Mouse (Mus musculus) heart, adult 2 months (tissue): Measurements from ENCODE around the gene Trim31. TPM values are rescaled to one million over a fixed set of nuclear protein-coding genes. Genes with fewer than 3 reads are reported as not detected.

Experiments
- DNase-seq, 2 experiments: peaks; one replicate each; pipeline ENCODE4 v3.0.0; 2021
- H3K27ac ChIP-seq: fragments of 200-600 bp; 2 replicates; pipeline ENCODE4 v1.8.1; 2022
- H3K27me3 ChIP-seq: fragments of 200-500 bp; 2 replicates; pipeline ENCODE4 v1.6.1; 2012; ENCODE audit warnings: mild to moderate bottlenecking, low read length, inconsistent platforms, mixed read lengths; ENCODE audit not compliant: control insufficient read depth, insufficient read depth
- H3K36me3 ChIP-seq: fragments of 200-500 bp; 2 replicates; pipeline ENCODE4 v1.6.1; 2012; ENCODE audit warnings: low read length, inconsistent platforms; ENCODE audit not compliant: control insufficient read depth, insufficient read depth
- H3K4me1 ChIP-seq: fragments of 200-500 bp; 2 replicates; pipeline ENCODE4 v1.6.1; 2011; ENCODE audit warnings: low read length; ENCODE audit not compliant: control insufficient read depth, insufficient read depth
- H3K4me3 ChIP-seq: fragments of 200-600 bp; 2 replicates; pipeline ENCODE4 v1.8.1; 2022
- H3K79me2 ChIP-seq: fragments of 200-500 bp; replicated peaks from 2 replicates; pipeline ENCODE4 v1.6.1; 2012; ENCODE audit warnings: mild to moderate bottlenecking, inconsistent platforms, low read length, moderate library complexity, mixed read lengths; ENCODE audit not compliant: control insufficient read depth, insufficient read depth
- H3K9ac ChIP-seq: fragments of 200-500 bp; 2 replicates; pipeline ENCODE4 v1.6.1; 2012; ENCODE audit warnings: low read depth, mild to moderate bottlenecking, control low read depth, inconsistent platforms, low read length, mixed read lengths
- CTCF ChIP-seq: fragments of 200-600 bp; IDR thresholded peaks from 2 replicates; pipeline ENCODE4 v1.8.1; 2022; ENCODE audit warnings: antibody characterized with exemption, mild to moderate bottlenecking, moderate library complexity
- EP300 ChIP-seq: fragments of 200-500 bp; IDR thresholded peaks from 2 replicates; pipeline ENCODE4 v1.6.1; 2011; ENCODE audit warnings: low read depth, low read length, control low read depth; ENCODE audit not compliant: insufficient read depth
- POLR2A ChIP-seq: fragments of 200-500 bp; IDR thresholded peaks from 2 replicates; pipeline ENCODE4 v1.6.1; 2011; ENCODE audit warnings: mild to moderate bottlenecking, low read depth, low read length, control low read depth; ENCODE audit not compliant: insufficient read depth
- WGBS: fragments of 180-500 bp; shearing (Covaris S2); methylation state at CpG from one replicate; pipeline ENCODE4 v1.1.7; 2018; 5-methylcytosine and 5-hydroxymethylcytosine counted together
- intact Hi-C: fragments of 180-260 bp; cut with DNase I; formaldehyde crosslinking; loops from one replicate; pipeline ENCODE4 v1.15.1; 2025
- polyA plus RNA-seq: library from polyadenylated mRNA; depleted of rRNA; stranded (reverse); fragments of >200 nt; gene quantifications from 2 replicates; pipeline ENCODE4 v1.2.3, GENCODE M21; 2012
- total RNA-seq, 2 experiments: library from RNA; stranded (reverse); gene quantifications; 2 replicates each; pipeline ENCODE4 v1.2.3; 2021

Gene Trim31
- total and polyA plus RNA-seq, 3 experiments: not detected

DNA sequence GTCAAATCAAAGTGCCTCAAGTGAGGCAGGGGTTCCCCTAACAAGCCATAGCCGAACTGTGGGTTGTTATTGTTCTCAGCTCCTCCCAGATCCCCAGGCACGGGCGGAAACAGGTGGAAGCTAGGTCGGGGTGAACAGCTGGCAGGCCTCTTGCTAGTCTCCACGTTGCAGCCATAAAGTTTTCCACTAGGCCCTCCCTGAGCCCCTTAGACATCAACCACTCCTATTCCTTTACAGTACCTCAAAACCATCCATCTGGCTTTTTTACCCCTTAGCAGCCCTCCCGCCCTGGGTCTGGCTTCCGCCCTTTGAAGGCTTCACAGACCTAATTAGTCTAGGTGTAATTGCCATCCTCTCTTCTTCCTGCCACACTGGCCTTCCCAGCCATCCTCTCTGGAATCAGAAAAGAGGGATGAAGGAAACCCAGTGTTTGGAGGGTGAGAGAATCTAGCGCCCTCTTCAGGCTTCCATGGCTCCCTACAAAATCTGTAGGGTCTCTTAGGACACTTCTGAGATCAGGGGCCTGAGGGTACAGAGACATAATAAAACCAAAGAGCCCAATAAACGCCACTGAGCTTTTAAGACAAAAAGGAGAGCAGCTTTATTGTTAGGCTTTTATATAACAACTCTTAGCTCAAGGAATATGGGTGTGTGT, 46.3 kb downstream of the Trim31 start:
- Histone ChIP-seq H3K27me3 (no peaks in the 10 kb centered on the region), H3K4me3 (no peak overlapping the region), H3K4me1 (peaks cover 5% of the 10 kb centered on the region), H3K36me3 (no peaks in the 10 kb centered on the region), H3K79me2 (no peaks in the 10 kb centered on the region), H3K9ac (no peak overlapping the region), H3K27ac (no peak overlapping the region)
- DNase-seq: no peak
- TF ChIP-seq CTCF (peak; percentile 50), POLR2A (no peak), EP300 (no peak)
- WGBS: 45% methylated on average over 9 of the region's 9 CpGs
- intact Hi-C loops: no loop called here

GRCm38 (mm10) chr17:36947051-36947819, 49.3 kb downstream of the Trim31 start:
- TF ChIP-seq EP300 (no peak), CTCF (peak; percentile 64), POLR2A (no peak; the same call in 1 of the 2 replicates)
- Histone ChIP-seq H3K36me3 (peaks cover 2% of the 10 kb centered on the region; the same call in 1 of the 2 replicates), H3K4me3 (peak overlapping the region; percentile 78), H3K27me3 (no peaks in the 10 kb centered on the region), H3K27ac (peak overlapping the region; percentile 72), H3K4me1 (peaks cover 5% of the 10 kb centered on the region), H3K9ac (peak overlapping the region; percentile 74), H3K79me2 (no peaks in the 10 kb centered on the region)
- peak; percentile 67 to 79 for DNase-seq
- 1% methylated on average over 62 of the region's 62 CpGs for WGBS
- intact Hi-C loops: no loop called here

- intact Hi-C loops: no loop called here
- no peak for TF ChIP-seq CTCF
- TF ChIP-seq POLR2A: 0 out of 2 replicates have a peak, but pooled peaks have one; percentile 7
- no peak for TF ChIP-seq EP300
- Histone ChIP-seq H3K27ac (peak overlapping the region; percentile 72; the same call in 1 of the 2 replicates), H3K36me3 (peaks cover 2% of the 10 kb centered on the region; the same call in 1 of the 2 replicates), H3K9ac (no peak overlapping the region), H3K4me3 (no peak overlapping the region), H3K27me3 (no peaks in the 10 kb centered on the region), H3K79me2 (no peaks in the 10 kb centered on the region), H3K4me1 (peaks cover 2% of the 10 kb centered on the region)
- no peak for DNase-seq
- WGBS: 77% methylated on average over 1 of the region's 1 CpGs
Measured at GRCm38 (mm10) chr17:36948286-36948685, 50.4 kb downstream of the Trim31 start.

GRCm38 (mm10) chr17:36949265-36949664, 51.3 kb downstream of the Trim31 start:
- H3K9ac ChIP-seq: no peak overlapping the region
- no peak overlapping the region for H3K27ac ChIP-seq
- WGBS: 85% methylated on average over 8 of the region's 8 CpGs
- intact Hi-C loops: no loop called here
- H3K4me1 ChIP-seq: peaks cover 2% of the 10 kb centered on the region
- DNase-seq: no peak
- peaks cover 2% of the 10 kb centered on the region; the same call in 1 of the 2 replicates for H3K36me3 ChIP-seq
- H3K4me3 ChIP-seq: no peak overlapping the region
- no peaks in the 10 kb centered on the region for H3K79me2 ChIP-seq
- no peak for TF ChIP-seq CTCF
- no peak for TF ChIP-seq POLR2A
- no peak for TF ChIP-seq EP300
- H3K27me3 ChIP-seq: no peaks in the 10 kb centered on the region

DNA sequence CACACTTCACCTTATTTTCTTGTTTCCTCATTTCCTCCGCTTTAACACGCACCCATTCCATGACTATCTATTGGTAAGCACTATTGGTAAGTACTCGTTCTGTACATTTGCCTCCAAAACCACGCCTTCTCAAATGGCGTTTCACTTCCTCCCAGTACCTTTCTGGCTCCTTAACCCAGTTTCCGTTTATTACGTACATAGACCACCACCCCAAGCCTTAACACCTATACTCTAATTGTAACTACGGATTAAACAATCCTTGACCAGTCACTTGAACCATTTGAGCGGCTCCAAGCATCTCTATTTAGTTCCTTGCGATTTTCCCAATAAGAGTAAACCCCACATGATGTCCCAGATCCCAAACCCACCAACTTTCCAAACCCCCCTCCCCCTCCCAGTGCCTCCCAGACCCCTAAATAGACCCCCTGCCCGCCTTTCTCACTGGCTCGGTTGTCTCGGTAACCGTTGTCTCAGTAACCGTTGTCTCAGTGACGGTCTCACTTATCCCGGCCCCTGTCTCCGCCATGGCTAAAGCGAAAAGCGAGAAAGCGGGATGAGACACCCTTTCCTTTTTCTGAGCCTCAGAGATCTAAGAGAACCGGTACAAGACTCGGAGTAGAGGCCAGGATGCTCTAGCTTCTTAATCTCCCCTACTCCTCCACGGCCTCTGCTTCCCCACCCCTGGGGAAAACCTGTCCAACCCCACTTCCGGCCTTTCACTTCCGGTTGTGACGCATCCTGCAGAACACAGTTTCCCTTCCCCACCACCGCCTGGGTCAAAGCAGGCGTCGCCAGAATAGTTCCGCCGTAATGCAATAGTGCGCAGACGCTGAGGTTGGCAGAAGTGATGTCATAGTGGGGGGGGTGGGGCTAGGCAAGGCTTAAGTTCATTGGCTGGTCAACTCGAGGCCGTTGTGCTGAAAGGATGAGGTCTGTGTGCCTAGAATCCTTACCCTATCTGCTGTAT, 53.3 kb downstream of the Trim31 start, which contains the start of gene Ppp1r11:
Gene Ppp1r11, minus strand, starts transcription at position 761 of the 967 bp plus-strand sequence.
- Histone ChIP-seq H3K4me3 (peak within 1 kb of the TSS; percentile 84), H3K79me2 (no peaks in the 10 kb centered on the region), H3K4me1 (peaks cover 2% of the 10 kb centered on the region), H3K36me3 (peaks cover 2% of the 10 kb centered on the region; the same call in 1 of the 2 replicates), H3K27ac (peak within 1 kb of the TSS; percentile 88), H3K27me3 (no peaks in the 10 kb centered on the region), H3K9ac (peak within 1 kb of the TSS; percentile 56)
- WGBS: 2% methylated on average over 36 of the region's 36 CpGs
- TF ChIP-seq EP300: peak; percentile 89
- no peak for TF ChIP-seq CTCF
- peak; percentile 90 for TF ChIP-seq POLR2A
- intact Hi-C loops: no loop called here
- DNase-seq: peak; percentile 93 to 96
